Mouse (Mus musculus) erythroid progenitor cell, adult 5-6 weeks (primary cell): ENCODE data around the gene Igsf9b. TPM values are rescaled to one million over a fixed set of nuclear protein-coding genes. Genes with fewer than 3 reads are reported as not detected.

Experiments used
- ATAC-seq: replicated peaks from 2 replicates; pipeline ENCODE4 v1.8.0; 2016; ENCODE audit warnings: moderate number of reproducible peaks, mild to moderate bottlenecking, moderate TSS enrichment, inconsistent platforms; ENCODE audit not compliant: poor library complexity, low FRiP score, severe bottlenecking
- total RNA-seq, 2 experiments: library from RNA; stranded (forward) in 1 of 2; stranded (reverse) in 1 of 2; fragments of 150-400 nt in 1 of 2; fragments of 186-747, 209-891 nt in 1 of 2; gene quantifications; 2 replicates each; pipeline versions ENCODE4 v1.2.3 to v1.2.4; 2015 to 2017; ENCODE audit warnings: low replicate concordance in 2 of 2

The Igsf9b gene
- total RNA-seq (2015; ENCODE audit: low replicate concordance) (not detected in 2 replicates), total RNA-seq (2017; ENCODE audit: low replicate concordance) (not detected in 2 replicates)

DNA sequence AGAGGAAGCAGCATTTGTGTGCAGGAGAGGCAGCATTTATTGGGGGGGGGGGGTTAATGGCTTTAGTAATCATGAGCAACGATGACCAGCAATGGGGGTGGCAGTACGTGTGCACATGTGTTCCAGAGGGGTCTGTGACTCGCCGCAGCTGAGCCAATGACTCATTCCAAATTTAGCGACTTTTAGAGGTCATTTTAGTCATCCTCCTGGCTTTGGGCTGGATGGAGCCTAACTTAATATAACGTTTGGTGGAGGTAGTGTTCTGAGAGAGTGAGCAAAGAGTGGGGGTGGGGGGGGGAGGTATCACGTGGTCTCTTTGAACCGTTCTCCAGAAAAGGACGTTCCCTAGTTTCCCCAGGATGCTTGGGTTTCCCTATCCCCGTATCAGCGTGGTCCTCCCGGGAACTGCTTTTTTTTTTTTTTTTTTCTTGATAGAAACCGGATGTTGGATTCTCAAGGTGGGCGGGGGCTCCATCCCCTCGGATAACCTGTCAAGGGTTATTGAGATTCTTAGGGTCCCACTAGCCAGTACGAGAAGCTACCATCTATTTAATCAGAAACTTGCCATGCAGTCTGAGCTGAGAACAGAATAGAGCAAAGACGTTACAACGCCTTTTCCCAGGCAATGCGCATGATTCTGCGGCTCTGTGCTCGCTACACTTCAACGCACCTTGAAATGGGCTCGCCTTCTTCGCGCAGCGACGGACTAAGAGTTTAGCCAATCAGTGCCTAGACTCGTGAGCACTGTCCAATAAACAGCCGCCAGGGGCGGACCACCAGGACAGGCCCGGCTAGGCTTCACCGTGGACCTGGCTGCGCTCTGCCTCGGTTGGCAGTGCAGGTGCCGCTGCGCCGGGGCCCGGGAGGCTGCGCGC lies at the start of gene Igsf9b:
TSS of gene Igsf9b (plus strand) at position 794 of the 875 bp plus-strand sequence.
- no peak for ATAC-seq

DNA sequence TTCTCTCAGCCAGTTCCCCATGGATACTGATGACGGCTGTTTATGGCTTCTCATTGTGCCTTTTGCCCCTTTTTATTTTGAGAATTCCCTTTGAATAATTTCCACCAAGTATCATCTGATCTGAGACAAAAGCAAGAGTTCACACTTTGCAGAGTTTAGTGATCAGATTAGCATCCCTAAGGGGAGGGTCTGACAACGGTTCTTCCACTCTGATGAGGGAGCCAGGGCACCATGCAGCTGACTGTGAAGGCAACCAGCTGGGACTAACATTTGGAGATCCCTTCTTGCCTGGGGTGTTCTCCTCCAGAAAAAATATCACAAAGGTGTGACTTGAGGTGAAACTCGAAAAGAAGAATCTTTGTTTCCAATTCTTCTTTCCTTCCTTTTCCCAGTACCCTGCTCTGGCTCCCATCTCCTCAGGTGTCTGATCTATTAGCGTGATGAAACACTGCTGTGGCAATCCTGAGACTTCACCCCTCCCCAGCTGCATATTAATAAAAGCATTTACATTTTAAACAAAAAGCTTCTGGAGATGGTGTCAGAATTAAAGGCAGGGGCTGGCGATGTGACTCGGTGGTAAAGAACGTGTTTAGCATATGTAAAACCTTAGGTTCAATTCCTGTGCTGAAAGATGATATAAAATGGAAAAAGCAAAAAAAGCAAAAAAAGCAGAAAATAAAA lies 46.8 kb upstream of the Igsf9b start:
- no peak for ATAC-seq

DNA sequence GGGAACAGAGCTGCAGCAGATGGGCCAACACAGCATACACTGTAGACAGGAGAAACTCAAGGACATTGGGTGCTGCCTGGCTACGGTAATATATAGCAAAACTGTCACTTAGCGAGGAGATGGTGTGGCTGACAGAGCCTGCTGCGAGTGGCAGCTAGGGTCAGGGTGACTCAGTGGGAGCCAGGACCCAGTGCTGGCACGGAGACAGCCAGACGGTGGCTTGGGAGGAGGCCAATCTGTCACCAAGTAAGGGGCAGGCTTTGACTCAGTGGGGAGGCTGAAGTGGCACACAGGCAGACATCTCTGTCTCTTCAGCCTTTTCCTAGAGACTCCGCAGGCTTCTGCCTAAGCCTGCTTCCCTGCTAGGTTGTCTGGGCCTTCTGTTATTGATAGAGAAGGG lies 42.5 kb upstream of the Igsf9b start:
- no peak for ATAC-seq

DNA sequence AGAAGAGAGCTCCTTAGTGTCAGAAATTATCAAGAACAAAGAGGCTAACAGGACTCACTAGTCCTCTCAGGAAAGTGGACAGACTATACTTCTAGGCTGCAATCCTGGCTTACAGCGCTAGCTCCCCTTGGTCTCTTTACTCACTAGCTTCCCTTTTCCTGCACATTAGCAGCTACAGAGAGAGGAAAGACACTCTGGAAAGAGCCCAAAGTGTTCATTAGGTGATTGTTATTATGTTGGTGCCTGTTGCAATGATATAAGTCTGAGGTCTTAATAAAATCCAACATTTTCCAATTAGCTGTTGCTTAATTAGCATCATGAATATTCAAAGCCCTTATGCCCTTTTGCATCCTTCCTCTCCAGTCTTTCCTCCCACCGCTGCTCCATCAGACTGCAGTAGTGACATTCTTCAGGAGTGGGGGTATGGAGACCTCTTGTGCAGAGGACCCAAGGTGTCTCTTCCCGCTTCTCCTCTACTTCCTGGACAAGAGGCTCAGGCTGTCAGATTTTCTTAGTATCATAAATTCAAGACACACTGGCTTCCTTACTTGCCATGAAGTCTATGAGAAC lies 38.5 kb upstream of the Igsf9b start:
- no peak for ATAC-seq

DNA sequence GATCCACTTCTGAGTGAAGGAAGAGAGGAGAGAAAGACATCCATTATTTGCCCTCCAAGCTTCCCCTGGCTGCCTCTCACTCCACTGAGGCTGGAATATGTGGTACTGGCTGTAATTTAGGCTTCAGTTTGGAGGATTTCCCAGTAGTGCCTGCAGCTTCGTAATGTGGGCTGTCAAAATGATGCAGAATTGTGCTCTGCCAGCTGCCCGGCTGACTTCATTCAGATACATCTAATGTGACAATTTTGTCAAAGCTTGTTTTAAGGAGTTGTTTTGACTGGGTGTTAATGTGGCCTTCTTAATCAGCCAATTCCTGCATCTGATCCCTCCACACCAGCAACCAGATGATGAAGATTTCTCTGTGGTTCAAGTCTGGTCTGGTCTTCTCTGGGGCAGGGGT lies 37.1 kb upstream of the Igsf9b start:
- no peak for ATAC-seq

DNA sequence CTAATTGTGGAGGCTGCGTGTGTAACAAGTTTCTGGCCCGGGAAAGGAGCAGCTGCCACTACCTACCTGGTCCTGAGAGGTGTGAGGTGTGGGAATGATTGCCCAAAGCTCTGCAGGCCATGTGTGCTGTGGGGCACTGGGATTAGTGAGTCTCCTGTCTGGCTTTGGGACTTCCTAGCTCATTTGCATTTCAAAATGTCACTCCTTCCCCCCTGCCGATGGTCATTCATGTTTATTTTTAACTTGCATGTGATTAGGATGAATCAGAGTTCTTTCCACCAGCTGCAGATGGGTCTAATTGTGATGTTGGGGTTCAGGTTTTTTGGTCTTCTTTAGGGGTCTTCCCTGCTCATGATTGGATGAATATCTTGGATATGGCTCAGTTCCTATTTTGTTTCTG lies 34.0 kb upstream of the Igsf9b start:
- ATAC-seq = no peak

DNA sequence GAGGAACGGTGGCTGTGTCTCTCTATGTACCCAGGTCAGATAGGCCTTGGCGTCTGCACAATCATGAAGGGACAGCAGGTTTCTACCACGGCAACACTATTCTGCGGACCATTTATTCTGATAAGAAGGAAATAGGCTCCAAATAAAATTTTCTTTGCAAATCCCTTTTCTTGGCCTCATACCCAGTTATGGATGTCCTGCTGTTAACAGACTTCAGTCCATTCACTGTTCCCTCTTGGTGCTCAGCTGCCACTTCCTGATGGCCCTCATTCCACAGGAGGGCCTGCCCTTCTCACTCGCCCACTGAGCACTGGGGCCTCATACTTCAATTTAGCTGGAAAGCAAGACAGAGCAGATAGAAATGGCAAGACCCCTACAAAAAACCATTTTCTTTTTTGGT lies 31.1 kb upstream of the Igsf9b start:
- ATAC-seq = no peak

DNA sequence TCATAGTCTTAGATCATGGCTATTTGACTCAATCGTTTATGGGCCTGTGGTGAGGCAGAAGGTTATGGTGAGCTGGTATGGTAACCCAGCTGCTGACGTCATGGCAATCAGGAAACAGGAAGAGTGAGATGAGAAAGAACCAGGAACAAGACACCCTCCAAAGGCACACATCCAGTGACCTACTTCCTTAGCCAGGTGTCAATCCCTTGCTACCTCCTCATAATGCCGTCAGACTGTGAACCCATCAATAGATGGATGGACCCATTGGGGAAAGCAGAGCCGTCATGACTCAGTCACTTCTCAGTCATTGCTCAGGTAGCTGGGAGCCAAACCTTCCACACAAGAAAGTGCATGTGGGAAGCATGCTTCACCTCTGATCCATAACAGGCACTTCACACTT lies 30.5 kb upstream of the Igsf9b start:
- ATAC-seq = no peak

DNA sequence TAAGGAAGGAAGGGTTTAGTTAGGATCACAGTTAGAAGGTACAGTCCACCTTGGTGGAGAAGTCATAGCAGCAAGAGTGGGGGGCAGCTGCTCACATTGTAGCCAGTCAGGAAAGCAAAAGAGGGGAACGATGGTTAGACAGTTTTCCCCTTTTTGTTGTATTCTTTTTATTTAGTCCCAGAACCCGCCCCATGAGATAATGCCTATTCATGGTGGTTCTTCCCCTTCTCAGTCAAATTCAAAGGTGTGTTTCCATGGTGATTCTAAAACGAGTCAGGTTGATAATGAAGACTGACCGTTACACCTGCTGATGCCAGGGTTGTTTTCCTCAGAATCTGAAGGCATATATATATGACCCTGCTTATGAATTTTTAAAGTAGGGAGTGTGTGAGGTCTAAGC lies 29.7 kb upstream of the Igsf9b start:
- ATAC-seq = no peak

DNA sequence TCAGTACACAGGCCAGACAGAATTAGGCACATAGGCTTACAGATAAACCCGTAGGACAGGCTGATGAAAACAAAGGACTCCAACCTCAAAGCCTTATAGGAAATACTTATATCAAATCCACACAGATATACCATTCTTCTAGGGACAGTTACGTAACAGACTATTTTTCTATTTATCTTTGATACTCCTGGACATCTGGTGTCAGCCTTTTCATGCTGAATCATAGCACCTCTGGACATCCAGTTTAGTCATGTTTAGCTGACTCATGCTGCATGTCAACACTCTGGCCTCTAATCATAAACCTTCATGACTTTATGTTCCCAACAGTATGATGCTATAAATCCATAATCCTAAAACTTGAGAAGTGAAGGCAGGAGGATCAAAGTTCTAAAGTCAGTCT lies 29.1 kb upstream of the Igsf9b start:
- ATAC-seq = no peak

DNA sequence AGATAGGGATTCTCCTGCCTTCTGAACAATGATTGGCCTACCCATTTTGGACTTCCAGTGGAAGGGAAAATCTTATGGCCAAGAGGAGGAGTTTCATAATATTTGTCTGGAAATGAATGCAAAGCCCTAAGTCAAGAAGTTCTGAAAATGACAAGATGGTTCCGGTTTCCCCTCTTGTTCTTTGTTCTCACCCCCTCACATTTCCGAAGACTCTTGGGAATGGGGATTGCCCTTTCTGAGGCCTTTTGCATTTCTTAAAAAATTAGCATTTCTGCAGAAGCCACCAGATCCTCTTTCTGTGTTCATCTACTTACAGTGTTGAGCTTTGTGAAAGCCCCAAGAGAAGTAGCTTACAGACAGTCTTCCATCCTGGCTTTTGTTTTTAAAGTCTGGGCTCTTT lies 27.1 kb upstream of the Igsf9b start:
- ATAC-seq = no peak

DNA sequence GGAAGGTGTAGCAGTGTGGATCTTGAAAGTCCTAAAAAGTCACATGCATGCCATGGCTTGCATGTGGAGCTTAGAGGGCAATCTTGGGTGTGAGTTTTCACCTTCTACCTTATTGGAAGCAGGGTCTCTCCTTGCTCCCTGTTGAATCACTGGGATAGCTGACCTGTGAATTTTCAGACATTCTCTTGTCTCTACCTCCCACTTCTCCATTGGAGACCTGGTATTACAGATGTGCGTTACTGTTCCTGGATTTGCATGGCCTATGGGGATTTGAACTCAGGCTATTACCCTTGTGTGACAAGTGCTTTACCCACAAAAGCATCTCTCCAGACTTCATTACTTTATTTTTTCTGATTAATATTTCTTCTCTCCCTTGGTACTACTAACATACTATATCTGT lies 26.1 kb upstream of the Igsf9b start:
- no peak for ATAC-seq

DNA sequence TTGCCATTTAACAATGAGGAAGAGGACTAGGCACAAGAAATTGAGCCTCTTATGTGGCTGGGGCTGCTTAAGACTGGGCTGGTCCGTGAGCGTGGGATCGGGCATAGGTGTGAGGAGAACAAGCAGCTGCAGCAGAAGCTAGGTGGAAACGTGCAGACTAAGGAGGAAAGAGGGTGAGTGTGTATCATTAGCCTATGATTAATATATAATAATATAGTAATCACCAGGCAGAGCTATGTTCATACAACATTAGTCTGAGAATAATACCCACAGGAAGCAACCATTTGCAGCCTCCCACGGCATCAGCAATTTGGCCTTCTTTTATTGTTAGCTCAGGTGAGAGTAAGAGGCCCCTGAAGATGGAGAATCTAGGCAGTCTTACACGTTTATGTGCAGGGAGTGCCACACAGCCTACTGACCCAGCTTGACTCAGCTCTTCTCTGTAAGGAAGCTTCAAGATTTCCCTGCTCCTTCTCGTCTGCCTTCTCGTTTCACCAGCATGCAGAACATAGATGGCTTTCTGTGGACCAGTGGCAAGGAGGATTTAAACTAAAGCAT lies 22.6 kb upstream of the Igsf9b start:
- no peak for ATAC-seq

DNA sequence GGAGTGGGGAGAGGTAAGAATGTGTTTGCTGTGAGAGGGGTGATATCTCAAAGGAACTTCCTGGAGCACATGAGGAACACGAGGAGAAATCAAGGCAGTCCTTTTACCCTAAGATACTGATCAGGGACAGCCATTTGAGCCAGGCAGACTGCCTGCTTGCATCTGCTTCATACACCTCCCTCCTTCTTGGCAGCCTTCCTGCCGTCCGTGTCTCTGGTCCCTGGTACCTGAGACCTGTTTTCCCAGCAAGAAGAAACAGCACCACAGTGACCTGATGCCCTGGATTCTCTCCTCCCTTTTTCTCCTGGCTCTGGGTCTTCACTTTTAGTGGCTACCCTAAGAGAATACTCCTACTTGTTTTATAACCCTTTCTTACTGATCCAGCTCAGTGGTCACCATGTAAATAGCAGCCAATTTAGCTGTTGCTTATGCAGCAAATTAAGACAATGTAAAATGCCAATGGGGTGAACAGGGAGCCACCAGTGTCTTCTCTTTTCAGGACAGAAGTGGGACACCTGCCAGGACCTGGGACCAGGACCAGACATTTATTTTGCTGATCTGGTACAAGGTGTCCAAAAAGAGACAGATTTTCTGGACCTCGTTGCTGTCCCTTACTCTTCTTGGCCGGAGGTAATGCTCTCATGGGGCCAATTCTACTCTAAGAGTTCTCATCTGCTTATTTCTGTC lies 21.5 kb upstream of the Igsf9b start:
- ATAC-seq = no peak

DNA sequence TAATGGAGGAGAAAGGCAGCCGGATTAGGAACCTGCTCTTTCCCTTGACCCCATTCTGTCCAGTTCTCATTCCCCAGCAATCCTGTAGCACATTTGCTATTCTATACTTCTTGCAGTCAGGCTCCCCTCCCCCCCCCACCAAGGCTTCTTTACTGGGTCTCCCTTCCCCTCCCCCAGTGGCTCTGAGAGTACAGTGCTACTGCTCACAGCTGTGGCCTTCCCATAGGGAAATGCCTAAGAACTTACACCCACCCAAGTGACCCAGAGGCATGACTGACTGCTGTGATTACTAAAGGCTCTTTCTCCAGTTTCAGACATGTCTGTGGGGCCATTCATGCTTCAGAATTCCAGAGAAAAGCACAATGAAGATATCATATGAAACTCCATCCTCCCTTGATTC lies 20.0 kb upstream of the Igsf9b start:
- ATAC-seq = no peak

DNA sequence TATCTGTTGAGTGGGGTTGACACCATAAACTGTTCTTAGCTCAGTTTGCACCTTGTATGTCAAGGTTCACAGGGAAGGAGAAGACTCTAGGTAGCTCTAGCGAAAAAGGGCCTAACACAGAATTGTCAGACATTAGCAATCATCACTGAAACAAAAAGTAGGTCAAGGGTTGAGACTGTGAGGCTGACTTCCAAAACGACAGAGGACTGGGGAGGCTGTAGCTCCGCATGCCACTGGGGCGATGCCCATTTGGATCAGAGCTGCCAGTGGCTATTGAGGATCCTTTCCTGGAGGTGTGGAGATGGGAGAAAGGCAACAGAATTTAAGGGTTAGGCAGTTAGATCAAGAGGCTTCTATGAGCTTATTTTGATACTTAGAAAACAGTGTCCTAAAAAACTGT lies 18.0 kb upstream of the Igsf9b start:
- ATAC-seq = no peak

DNA sequence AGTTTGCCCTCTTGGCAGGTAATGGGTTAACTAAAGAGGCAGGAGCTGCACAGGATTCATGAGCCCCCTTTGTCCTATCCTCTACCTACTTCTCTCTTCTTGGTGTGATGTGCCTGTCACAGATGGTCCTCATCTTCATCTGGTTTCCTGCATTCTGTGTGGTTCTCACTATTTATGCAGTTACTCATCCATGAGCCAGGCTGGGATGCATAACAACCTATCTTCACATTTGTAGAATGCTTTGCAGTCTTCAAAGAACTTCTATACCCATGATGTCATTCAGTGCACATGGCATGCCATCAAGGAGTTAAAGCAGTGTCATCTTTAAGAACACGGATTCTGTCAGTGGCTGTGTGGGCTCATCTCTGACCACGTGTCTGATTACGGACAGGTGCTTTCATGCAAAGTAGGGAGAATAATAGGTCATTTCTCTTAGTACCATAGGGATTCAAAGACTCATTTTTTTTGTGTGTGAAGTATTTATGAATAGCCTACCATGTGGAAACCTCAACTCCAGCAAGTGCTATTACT lies 13.2 kb upstream of the Igsf9b start:
- no peak for ATAC-seq

DNA sequence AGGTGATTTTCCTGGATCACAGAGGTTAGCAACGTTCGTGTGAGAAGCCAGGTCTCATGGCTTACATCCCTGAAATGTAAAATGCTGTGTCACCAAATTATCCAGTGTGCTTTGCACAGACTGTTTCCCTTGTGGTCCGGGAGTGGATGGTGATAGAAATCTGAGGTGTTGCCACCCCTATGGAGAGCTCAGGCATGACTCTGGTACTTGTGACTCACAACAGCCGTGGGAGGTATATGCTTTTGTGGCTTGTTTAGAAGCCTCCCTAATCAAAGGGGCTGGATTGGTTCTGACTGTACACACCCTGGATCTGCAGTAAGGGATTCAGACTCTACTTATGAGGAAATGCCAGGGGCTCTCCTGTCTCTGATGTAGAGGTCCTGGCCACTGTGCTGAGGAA lies 12.7 kb upstream of the Igsf9b start:
- no peak for ATAC-seq

DNA sequence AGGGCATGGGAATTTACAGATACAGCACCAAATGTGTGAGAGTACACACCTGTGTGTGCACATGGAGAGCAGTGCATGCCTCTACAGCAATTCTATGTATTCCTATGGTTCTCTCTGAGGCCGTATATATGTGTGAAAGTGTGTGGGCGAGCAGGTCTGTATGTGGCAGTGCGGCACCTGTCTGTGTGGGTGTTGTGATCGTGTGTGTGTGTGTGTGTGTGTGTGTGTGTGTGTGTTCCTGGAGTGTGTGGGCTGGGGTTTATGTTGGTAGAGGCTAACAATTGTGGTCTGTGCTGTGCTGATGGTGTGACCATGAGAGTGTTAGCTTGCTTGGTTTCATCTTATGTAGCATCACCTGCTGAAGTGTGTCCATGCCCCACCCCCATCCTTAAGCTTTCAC lies 12.1 kb upstream of the Igsf9b start:
- no peak for ATAC-seq

DNA sequence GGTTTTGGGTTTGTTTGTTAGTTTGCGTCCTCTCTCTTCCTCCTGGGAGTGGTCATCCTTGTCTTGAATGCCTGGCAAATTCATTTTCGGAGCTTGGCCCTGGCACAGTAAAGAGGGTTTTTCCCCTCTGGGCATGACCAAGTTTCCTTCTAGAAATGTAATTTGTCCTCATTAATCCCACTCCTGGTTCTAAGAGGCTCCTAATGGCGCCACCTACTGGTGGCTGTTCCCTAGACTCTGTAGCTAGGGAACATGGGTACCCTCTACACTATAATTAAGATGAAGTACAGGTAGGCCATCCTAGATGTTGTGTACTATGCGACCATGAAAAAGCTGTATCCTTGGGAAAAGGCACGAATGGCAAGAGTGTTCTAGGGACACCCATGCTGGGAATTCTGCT lies 11.6 kb upstream of the Igsf9b start:
- ATAC-seq = no peak
